Mouse (Mus musculus): Measurements from ENCODE around the gene Hnrnpul1. TPM values are rescaled to one million over a fixed set of nuclear protein-coding genes. Genes with fewer than 3 reads are reported as not detected.

Gene Hnrnpul1
- polyA plus RNA-seq, 1 experiment: 75.3 TPM

GRCm38 (mm10) chr7:25720760-25721159, 33.8 kb downstream of the Hnrnpul1 start:
- WGBS: 77% methylated on average over 5 of the region's 5 CpGs
- H3K4me3 ChIP-seq (replicated peaks; ENCODE audit: control insufficient read depth, low read depth, low read length): no peak overlapping the region
- TF ChIP-seq POLR2A (IDR thresholded peaks at IDR 0.05; ENCODE audit: borderline replicate concordance, control insufficient read depth, low read depth, low read length): no peak
- no peak for TF ChIP-seq CTCF (IDR thresholded peaks at IDR 0.05; ENCODE audit: control insufficient read depth, insufficient read depth, low read length)
- peaks cover 1% of the 10 kb centered on the region; the same call in 1 of the 2 replicates for H3K4me1 ChIP-seq (ENCODE audit: control insufficient read depth, insufficient read depth, low read length)
- no peak overlapping the region for H3K27ac ChIP-seq (ENCODE audit: control insufficient read depth, insufficient read depth, low read depth, low read length, poor library complexity)

DNA sequence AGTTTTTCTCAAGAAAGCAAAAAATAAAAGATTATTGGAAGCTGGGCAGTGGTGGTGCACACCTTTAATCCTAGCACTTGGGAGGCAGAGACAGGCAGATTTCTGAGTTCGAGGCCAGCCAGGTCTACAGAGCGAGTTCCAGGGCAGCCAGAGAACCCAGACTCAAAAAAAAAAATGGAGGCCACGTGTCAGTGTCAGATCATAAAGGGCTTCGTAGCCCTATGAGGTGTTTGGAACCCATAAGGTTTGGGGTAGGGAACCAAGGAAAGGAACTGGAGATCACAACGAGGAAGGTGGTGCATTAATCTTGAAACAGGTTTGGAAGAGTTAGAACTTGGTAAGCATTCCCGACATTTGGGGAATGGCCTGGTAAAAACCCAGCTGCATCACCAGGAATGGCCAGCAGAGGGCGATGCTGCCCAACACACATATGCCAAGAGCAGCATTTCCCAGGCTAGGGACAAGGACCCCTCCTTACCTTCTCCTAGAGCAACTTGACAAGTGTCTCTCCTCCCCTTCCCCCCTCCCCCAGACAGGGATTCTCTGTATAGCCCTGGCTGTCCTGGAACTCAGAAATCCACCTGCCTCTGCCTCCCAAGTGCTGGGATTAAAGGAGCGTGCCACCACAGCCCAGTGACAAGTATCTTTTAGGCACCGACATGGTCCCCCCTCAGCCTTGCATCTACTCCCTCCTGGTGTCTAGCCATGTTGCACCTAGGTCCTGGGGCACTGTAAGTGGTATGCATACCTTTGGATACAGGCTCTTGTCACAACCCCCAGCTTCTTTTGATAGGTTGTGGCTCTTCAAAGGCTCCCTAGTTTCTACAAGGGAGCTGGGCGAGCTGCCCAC, 34.6 kb downstream of the Hnrnpul1 start:
- peaks cover 1% of the 10 kb centered on the region; the same call in 1 of the 2 replicates for H3K4me1 ChIP-seq (ENCODE audit: control insufficient read depth, insufficient read depth, low read length)
- H3K27ac ChIP-seq (ENCODE audit: control insufficient read depth, insufficient read depth, low read depth, low read length, poor library complexity): peak overlapping the region; percentile 31; the same call in 1 of the 2 replicates
- 44% methylated on average over 10 of the region's 10 CpGs for WGBS
- no peak overlapping the region for H3K4me3 ChIP-seq (replicated peaks; ENCODE audit: control insufficient read depth, low read depth, low read length)
- TF ChIP-seq CTCF (IDR thresholded peaks at IDR 0.05; ENCODE audit: control insufficient read depth, insufficient read depth, low read length): peak; percentile 96
- TF ChIP-seq POLR2A (IDR thresholded peaks at IDR 0.05; ENCODE audit: borderline replicate concordance, control insufficient read depth, low read depth, low read length): no peak

DNA sequence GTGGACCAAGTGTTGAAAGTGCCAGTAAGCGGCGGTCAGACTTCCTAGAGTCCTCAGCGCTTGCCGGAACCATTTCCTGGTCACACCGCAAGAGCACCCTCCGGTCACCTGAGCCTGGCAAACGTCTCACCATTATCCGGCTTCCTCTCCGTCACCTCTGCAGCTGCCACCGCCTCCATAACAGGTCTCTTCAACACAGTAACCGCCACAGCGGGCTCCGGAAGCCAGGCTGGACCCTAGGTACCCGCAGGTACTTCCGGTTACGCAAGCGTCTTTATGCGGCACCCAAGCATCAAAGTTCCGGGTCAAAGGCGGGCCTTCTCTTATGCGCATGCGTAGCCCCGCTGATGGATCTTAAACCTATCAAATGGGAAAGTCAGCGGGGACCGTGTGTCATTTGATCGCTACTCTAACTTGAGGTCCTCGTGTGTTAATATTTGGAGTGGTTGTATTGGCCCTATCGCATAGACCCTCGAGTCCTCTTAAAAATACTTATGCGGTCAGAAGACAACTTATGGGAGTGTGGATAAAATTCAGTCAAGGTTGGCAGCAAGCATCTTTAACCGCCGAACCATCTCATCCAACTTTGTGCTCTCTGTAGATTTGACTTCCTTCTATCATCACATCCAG, 35.7 kb downstream of the Hnrnpul1 start, which contains the start of gene Ccdc97:
TSS of gene Ccdc97 (minus strand) at position 301 of the 630 bp plus-strand sequence.
- peaks cover 1% of the 10 kb centered on the region; the same call in 1 of the 2 replicates for H3K4me1 ChIP-seq (ENCODE audit: control insufficient read depth, insufficient read depth, low read length)
- peak within 1 kb of the TSS; percentile 76 for H3K4me3 ChIP-seq (replicated peaks; ENCODE audit: control insufficient read depth, low read depth, low read length)
- under 1% methylated on average over 32 of the region's 32 CpGs for WGBS
- peak within 1 kb of the TSS; percentile 92 for H3K27ac ChIP-seq (ENCODE audit: control insufficient read depth, insufficient read depth, low read depth, low read length, poor library complexity)
- peak; percentile 77; the same call in 1 of the 2 replicates for TF ChIP-seq POLR2A (IDR thresholded peaks at IDR 0.05; ENCODE audit: borderline replicate concordance, control insufficient read depth, low read depth, low read length)
- no peak for TF ChIP-seq CTCF (IDR thresholded peaks at IDR 0.05; ENCODE audit: control insufficient read depth, insufficient read depth, low read length)

DNA sequence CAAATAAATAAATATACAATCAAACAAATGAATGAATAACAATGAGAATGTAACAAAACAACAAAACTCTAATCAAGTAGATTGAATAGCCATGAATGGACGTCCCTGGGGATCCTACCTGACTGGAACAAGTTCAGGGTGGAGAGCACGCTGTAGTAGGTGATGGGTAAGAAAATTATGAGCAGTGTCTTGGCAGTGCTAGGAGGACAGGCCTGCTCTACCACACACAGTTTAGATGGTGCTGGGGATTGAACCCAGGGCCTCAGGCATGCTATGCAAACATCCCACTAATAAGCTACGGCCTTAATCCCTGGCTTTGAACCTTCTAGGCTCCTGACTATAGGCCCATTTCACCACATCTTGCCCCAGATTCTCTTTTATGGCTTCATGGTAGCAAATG, 37.1 kb downstream of the Hnrnpul1 start:
- no peak for TF ChIP-seq POLR2A (IDR thresholded peaks at IDR 0.05; ENCODE audit: borderline replicate concordance, control insufficient read depth, low read depth, low read length)
- no peak for TF ChIP-seq CTCF (IDR thresholded peaks at IDR 0.05; ENCODE audit: control insufficient read depth, insufficient read depth, low read length)
- no peak overlapping the region for H3K4me3 ChIP-seq (replicated peaks; ENCODE audit: control insufficient read depth, low read depth, low read length)
- H3K4me1 ChIP-seq (ENCODE audit: control insufficient read depth, insufficient read depth, low read length): peaks cover 1% of the 10 kb centered on the region; the same call in 1 of the 2 replicates
- WGBS: 85% methylated on average over 3 of the region's 3 CpGs
- H3K27ac ChIP-seq (ENCODE audit: control insufficient read depth, insufficient read depth, low read depth, low read length, poor library complexity): no peak overlapping the region

GRCm38 (mm10) chr7:25715731-25716271, 38.8 kb downstream of the Hnrnpul1 start:
- 92% methylated on average over 22 of the region's 22 CpGs for WGBS
- Histone ChIP-seq H3K4me3 (replicated peaks; ENCODE audit: control insufficient read depth, low read depth, low read length) (no peak overlapping the region), H3K27ac (ENCODE audit: control insufficient read depth, insufficient read depth, low read depth, low read length, poor library complexity) (no peak overlapping the region), H3K4me1 (ENCODE audit: control insufficient read depth, insufficient read depth, low read length) (peaks cover 1% of the 10 kb centered on the region; the same call in 1 of the 2 replicates)
- no peak for TF ChIP-seq POLR2A (IDR thresholded peaks at IDR 0.05; ENCODE audit: borderline replicate concordance, control insufficient read depth, low read depth, low read length)
- no peak for TF ChIP-seq CTCF (IDR thresholded peaks at IDR 0.05; ENCODE audit: control insufficient read depth, insufficient read depth, low read length)

GRCm38 (mm10) chr7:25714581-25714980, 40.0 kb downstream of the Hnrnpul1 start:
- H3K27ac ChIP-seq (ENCODE audit: control insufficient read depth, insufficient read depth, low read depth, low read length, poor library complexity): no peak overlapping the region
- TF ChIP-seq CTCF (IDR thresholded peaks at IDR 0.05; ENCODE audit: control insufficient read depth, insufficient read depth, low read length): no peak
- no peak for TF ChIP-seq POLR2A (IDR thresholded peaks at IDR 0.05; ENCODE audit: borderline replicate concordance, control insufficient read depth, low read depth, low read length)
- peaks cover 1% of the 10 kb centered on the region; the same call in 1 of the 2 replicates for H3K4me1 ChIP-seq (ENCODE audit: control insufficient read depth, insufficient read depth, low read length)
- H3K4me3 ChIP-seq (replicated peaks; ENCODE audit: control insufficient read depth, low read depth, low read length): no peak overlapping the region
- 93% methylated on average over 8 of the region's 8 CpGs for WGBS

GRCm38 (mm10) chr7:25712801-25713200, 41.8 kb downstream of the Hnrnpul1 start:
- no peak for TF ChIP-seq CTCF (IDR thresholded peaks at IDR 0.05; ENCODE audit: control insufficient read depth, insufficient read depth, low read length)
- no peak for TF ChIP-seq POLR2A (IDR thresholded peaks at IDR 0.05; ENCODE audit: borderline replicate concordance, control insufficient read depth, low read depth, low read length)
- Histone ChIP-seq H3K4me3 (replicated peaks; ENCODE audit: control insufficient read depth, low read depth, low read length) (no peak overlapping the region), H3K4me1 (ENCODE audit: control insufficient read depth, insufficient read depth, low read length) (peaks cover 7% of the 10 kb centered on the region), H3K27ac (ENCODE audit: control insufficient read depth, insufficient read depth, low read depth, low read length, poor library complexity) (no peak overlapping the region)
- 91% methylated on average over 9 of the region's 9 CpGs for WGBS

DNA sequence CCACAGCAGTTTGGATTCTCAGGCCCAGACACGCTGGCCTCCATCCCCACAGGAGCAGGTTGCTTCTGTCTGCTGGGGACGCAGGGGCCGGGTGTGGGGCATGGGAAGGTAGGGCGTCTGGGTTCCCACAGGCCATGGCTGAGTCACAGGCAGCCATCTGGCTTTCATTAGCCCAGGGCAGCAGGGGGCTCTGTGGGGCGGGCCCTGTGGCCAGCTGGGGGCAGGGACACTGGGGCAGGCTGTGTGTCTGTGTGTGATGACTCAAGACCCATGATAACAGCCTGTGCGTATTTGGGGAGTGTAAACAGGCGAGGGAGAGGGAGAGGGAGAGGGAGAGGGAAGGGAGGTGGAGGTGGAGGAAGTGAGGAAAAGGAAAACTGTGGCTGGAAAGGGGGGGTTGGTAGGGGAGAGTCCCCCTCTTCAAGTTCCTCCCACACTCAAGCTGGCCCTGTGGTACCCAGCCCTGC, 42.8 kb downstream of the Hnrnpul1 start:
- peak overlapping the region; percentile 79 for H3K27ac ChIP-seq (ENCODE audit: control insufficient read depth, insufficient read depth, low read depth, low read length, poor library complexity)
- 15% methylated on average over 7 of the region's 7 CpGs for WGBS
- peaks cover 12% of the 10 kb centered on the region for H3K4me1 ChIP-seq (ENCODE audit: control insufficient read depth, insufficient read depth, low read length)
- TF ChIP-seq CTCF (IDR thresholded peaks at IDR 0.05; ENCODE audit: control insufficient read depth, insufficient read depth, low read length) (no peak), POLR2A (IDR thresholded peaks at IDR 0.05; ENCODE audit: borderline replicate concordance, control insufficient read depth, low read depth, low read length) (peak; percentile 17; the same call in 1 of the 2 replicates)
- no peak overlapping the region for H3K4me3 ChIP-seq (replicated peaks; ENCODE audit: control insufficient read depth, low read depth, low read length)
